Mouse (Mus musculus) thymus, adult 2 months (tissue): Measurements from ENCODE around the gene Fchsd2. TPM values are rescaled to one million over a fixed set of nuclear protein-coding genes. Genes with fewer than 3 reads are reported as not detected.

Source experiments
- DNase-seq: peaks from one replicate; pipeline ENCODE4 v3.0.0; 2021
- H3K27ac ChIP-seq: fragments of 200-500 bp; 2 replicates; pipeline ENCODE4 v1.5.1; 2012; ENCODE audit warnings: low read length, control low read depth; ENCODE audit not compliant: control insufficient read depth, insufficient read depth
- H3K27me3 ChIP-seq: fragments of 200-500 bp; 2 replicates; pipeline ENCODE4 v1.6.1; 2012; ENCODE audit warnings: mild to moderate bottlenecking, low read length, moderate library complexity, mixed read lengths; ENCODE audit not compliant: control insufficient read depth, insufficient read depth
- H3K36me3 ChIP-seq: fragments of 200-500 bp; 2 replicates; pipeline ENCODE4 v1.6.1; 2012; ENCODE audit warnings: mild to moderate bottlenecking, low read length, moderate library complexity; ENCODE audit not compliant: control insufficient read depth, insufficient read depth
- H3K4me1 ChIP-seq: fragments of 200-500 bp; replicated peaks from 2 replicates; pipeline ENCODE4 v1.6.1; 2012; ENCODE audit warnings: low read length; ENCODE audit not compliant: control insufficient read depth, insufficient read depth
- H3K4me3 ChIP-seq: fragments of 200-500 bp; 2 replicates; pipeline ENCODE4 v1.5.1; 2012; ENCODE audit warnings: mild to moderate bottlenecking, low read length, control low read depth, moderate library complexity; ENCODE audit not compliant: control insufficient read depth, insufficient read depth
- CTCF ChIP-seq: fragments of 200-500 bp; IDR thresholded peaks from 2 replicates; pipeline ENCODE4 v1.5.1; 2012; ENCODE audit warnings: mild to moderate bottlenecking, control low read depth, low read length, moderate library complexity, borderline replicate concordance; ENCODE audit not compliant: control insufficient read depth, poor library complexity, insufficient read depth; ENCODE audit errors: extremely low read depth
- POLR2A ChIP-seq: fragments of 200-500 bp; IDR thresholded peaks from 2 replicates; pipeline ENCODE4 v1.6.1; 2012; ENCODE audit warnings: mild to moderate bottlenecking, low read length, control low read depth, moderate library complexity; ENCODE audit not compliant: control insufficient read depth, poor library complexity, insufficient read depth; ENCODE audit errors: extremely low read depth
- WGBS: fragments of 180-500 bp; shearing (Covaris S2); methylation state at CpG from one replicate; pipeline ENCODE4 v1.1.7; 2018; 5-methylcytosine and 5-hydroxymethylcytosine counted together
- polyA plus RNA-seq: library from polyadenylated mRNA; depleted of rRNA; stranded (reverse); fragments of >200 nt; gene quantifications from 2 replicates; pipeline ENCODE4 v1.2.3, GENCODE M21; 2012

Gene Fchsd2
- polyA plus RNA-seq, 1 experiment = 14.3 TPM

DNA sequence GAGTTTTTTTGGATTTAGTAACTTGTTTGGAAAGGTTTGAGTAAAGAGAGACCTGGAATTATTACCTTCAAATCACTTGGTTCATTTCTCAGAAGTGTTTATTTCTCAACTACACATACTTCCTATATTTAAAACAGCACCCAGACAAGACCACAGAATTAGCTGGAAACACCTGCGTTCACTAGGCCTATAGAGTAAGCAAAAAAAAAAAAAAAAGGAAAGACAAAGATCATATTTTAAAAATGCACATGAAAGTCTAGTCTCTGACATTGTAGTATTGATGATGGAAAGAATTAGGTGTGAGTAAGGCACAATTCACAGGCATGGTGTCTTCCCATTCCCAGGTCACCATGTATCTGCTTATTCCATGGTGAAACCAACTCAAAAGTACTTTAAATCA lies 118.2 kb downstream of the Fchsd2 start:
- H3K27ac ChIP-seq = no peak overlapping the region

GRCm38 (mm10) chr7:101213515-101214263 lies 121.0 kb downstream of the Fchsd2 start:
- Histone ChIP-seq H3K27ac (no peak overlapping the region), H3K36me3 (no peaks in the 10 kb centered on the region), H3K4me1 (no peaks in the 10 kb centered on the region), H3K4me3 (no peak overlapping the region), H3K27me3 (no peaks in the 10 kb centered on the region)
- TF ChIP-seq POLR2A = no peak
- no peak for TF ChIP-seq CTCF
- 58% methylated on average over 3 of the region's 3 CpGs for WGBS
- no peak for DNase-seq

More for the DNA sequence above, 118.2 kb downstream of the Fchsd2 start:
- no peak for TF ChIP-seq CTCF
- Histone ChIP-seq H3K36me3 (no peaks in the 10 kb centered on the region), H3K27me3 (no peaks in the 10 kb centered on the region), H3K4me3 (no peak overlapping the region), H3K4me1 (no peaks in the 10 kb centered on the region)
- DNase-seq = no peak
- 21% methylated on average over 1 of the region's 1 CpGs for WGBS

- TF ChIP-seq POLR2A = no peak
- TF ChIP-seq CTCF = no peak
- no peak overlapping the region for H3K4me3 ChIP-seq
- WGBS = 95% methylated on average over 2 of the region's 2 CpGs
- no peak for DNase-seq
- no peaks in the 10 kb centered on the region for H3K27me3 ChIP-seq
- H3K27ac ChIP-seq = no peak overlapping the region
- no peaks in the 10 kb centered on the region for H3K4me1 ChIP-seq
- no peaks in the 10 kb centered on the region for H3K36me3 ChIP-seq
Measured at GRCm38 (mm10) chr7:101216724-101217123, 124.1 kb downstream of the Fchsd2 start.

GRCm38 (mm10) chr7:101223501-101223900 lies 130.8 kb downstream of the Fchsd2 start:
- Histone ChIP-seq H3K36me3 (no peaks in the 10 kb centered on the region), H3K27ac (no peak overlapping the region), H3K4me1 (no peaks in the 10 kb centered on the region), H3K4me3 (no peak overlapping the region), H3K27me3 (no peaks in the 10 kb centered on the region)
- DNase-seq = no peak
- WGBS = 97% methylated on average over 2 of the region's 2 CpGs
- no peak for TF ChIP-seq CTCF

GRCm38 (mm10) chr7:101229336-101229735 lies 136.7 kb downstream of the Fchsd2 start:
- TF ChIP-seq POLR2A (no peak), CTCF (no peak)
- no peak for DNase-seq
- H3K4me1 ChIP-seq = no peaks in the 10 kb centered on the region
- 96% methylated on average over 1 of the region's 1 CpGs for WGBS
- H3K4me3 ChIP-seq = no peak overlapping the region
- H3K27ac ChIP-seq = no peak overlapping the region
- no peaks in the 10 kb centered on the region for H3K27me3 ChIP-seq
- no peaks in the 10 kb centered on the region for H3K36me3 ChIP-seq

- no peak for TF ChIP-seq POLR2A
- TF ChIP-seq CTCF = no peak
- H3K27ac ChIP-seq = no peak overlapping the region
- peaks cover 5% of the 10 kb centered on the region; the same call in 1 of the 2 replicates for H3K36me3 ChIP-seq
- no peak overlapping the region for H3K4me3 ChIP-seq
- H3K27me3 ChIP-seq = no peaks in the 10 kb centered on the region
- WGBS = 68% methylated on average over 2 of the region's 2 CpGs
- no peak for DNase-seq
- no peaks in the 10 kb centered on the region for H3K4me1 ChIP-seq
Measured at GRCm38 (mm10) chr7:101231458-101231857, 138.8 kb downstream of the Fchsd2 start.

- no peak for TF ChIP-seq POLR2A
- no peak for TF ChIP-seq CTCF
- H3K4me3 ChIP-seq = no peak overlapping the region
- WGBS = 96% methylated on average over 3 of the region's 3 CpGs
- H3K27ac ChIP-seq = no peak overlapping the region
- no peaks in the 10 kb centered on the region for H3K27me3 ChIP-seq
- H3K36me3 ChIP-seq = peaks cover 5% of the 10 kb centered on the region; the same call in 1 of the 2 replicates
- no peak for DNase-seq
- H3K4me1 ChIP-seq = no peaks in the 10 kb centered on the region
Measured at GRCm38 (mm10) chr7:101232716-101233115, 140.1 kb downstream of the Fchsd2 start.
